Mouse (Mus musculus) CD4-positive helper T cell, adult 2 months (primary cell): Measurements from ENCODE around the gene Dnaaf3.

ENCODE experiments used
- DNase-seq: peaks from one replicate; pipeline ENCODE4 v3.0.0-alpha.2; 2012; ENCODE audit warnings: low read depth, missing footprints, low spot score

Dnaaf3 gene

GRCm38 (mm10) chr7:4522292-4522691, 10.0 kb downstream of the Dnaaf3 start:
- DNase-seq = no peak

- no peak for DNase-seq
Observed at GRCm38 (mm10) chr7:4521231-4522003, 10.8 kb downstream of the Dnaaf3 start.

DNA sequence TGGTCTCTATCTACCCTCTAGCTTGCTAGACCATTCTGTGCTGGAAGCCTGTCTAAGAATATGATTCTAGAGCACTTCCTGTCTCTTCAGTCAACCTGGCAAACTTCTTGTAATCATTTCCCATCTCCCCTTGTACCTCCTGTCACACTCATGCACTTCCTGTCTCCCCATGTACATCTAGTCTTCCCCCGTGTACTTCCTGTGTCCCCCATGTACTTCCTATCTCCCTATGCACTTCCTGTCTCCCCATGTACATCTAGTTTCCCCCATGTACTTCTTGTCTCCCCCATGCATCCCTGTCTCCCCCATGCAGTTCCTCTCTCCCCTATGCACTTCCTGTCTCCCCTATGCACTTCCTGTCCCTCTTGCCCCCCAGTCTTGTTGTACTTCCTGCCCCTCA, 13.8 kb downstream of the Dnaaf3 start:
- DNase-seq = peak; percentile 39

GRCm38 (mm10) chr7:4516332-4517050, 15.8 kb downstream of the Dnaaf3 start, which contains the start of gene Tnnt1:
Gene Tnnt1, minus strand, starts transcription at chr7:4516382.
- DNase-seq = no peak

DNA sequence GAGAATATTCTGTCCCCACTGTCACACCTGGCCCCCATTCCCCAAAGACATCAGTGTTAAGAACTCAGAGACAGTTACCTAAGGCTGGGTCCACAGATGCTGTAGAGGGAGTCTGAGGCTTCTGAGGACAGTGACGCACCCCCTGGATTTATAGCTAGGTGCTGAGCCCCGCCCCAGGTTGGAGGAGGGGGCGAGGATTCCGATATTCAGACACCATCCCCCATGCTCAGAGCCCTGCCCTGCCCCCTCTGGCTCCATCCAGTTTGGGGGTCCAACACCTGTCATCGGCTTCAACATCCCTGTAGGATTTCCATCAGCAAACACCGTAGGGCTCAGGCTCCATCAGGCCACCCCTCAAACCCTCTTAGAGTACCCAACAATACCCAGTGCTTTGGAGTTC, 16.4 kb downstream of the Dnaaf3 start:
- DNase-seq = no peak

GRCm38 (mm10) chr7:4513829-4514712, 18.2 kb downstream of the Dnaaf3 start:
- no peak for DNase-seq

- peak; percentile 70 for DNase-seq
Observed at GRCm38 (mm10) chr7:4513236-4513635, 19.0 kb downstream of the Dnaaf3 start.

DNA sequence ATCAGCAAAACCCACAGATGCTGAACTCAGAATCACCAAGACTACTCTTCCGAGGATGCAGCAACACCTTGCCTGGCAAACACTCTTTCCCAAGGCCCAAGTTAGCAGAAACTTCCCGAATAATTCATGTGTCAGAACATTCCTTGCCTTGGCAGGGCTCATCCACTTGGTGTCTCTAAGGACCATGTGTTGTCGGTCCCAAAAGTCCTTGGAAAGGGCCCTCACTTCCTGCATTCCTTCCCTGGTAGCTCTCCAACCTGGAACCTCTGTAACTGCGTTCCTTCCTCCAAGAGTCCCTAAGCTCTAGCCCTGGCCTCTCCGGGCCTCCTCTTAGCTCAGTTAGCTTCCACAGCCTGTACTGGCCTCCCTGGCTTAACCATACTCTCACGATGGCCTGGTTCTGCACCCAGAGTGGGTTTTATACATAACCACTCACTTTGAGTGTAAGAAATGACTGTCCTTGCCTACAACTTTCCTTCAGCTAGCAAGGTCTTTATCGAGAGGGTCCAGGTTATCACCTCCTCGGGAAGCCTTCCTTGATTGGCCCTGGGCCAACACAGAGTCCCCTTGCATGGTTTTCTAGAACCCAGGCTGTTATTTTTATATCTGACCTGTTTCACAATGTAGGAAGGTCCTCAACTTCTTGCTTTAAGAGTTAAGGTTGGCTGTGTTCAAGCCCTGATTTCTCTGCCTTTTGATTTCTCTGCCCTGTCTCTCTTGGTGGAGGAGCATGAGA, 20.6 kb downstream of the Dnaaf3 start:
- no peak for DNase-seq

GRCm38 (mm10) chr7:4509863-4510608, 22.2 kb downstream of the Dnaaf3 start:
- peak; percentile 82 for DNase-seq

DNA sequence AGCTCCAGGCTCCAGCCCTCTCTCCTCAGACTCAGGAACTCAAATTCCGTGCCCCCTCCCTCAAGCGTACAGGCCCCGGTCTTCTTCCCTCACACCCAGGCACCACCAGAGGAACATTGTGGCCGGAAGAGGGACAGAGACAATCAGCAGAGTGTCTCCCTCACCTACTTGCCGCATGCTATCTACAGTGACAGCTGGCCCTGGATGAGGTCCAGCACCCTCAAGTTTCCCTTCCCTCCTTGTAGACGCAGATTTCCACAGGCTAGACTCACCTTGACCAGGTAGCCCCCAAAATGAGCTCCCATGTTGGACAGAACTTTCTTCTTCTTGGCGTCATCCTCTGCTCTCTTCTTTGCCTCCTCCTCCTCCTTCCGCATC, 23.5 kb downstream of the Dnaaf3 start:
- no peak for DNase-seq

GRCm38 (mm10) chr7:4508062-4508738, 24.1 kb downstream of the Dnaaf3 start:
- peak; percentile 24 for DNase-seq

- DNase-seq = no peak
Observed at GRCm38 (mm10) chr7:4507220-4507619, 25.0 kb downstream of the Dnaaf3 start.

DNA sequence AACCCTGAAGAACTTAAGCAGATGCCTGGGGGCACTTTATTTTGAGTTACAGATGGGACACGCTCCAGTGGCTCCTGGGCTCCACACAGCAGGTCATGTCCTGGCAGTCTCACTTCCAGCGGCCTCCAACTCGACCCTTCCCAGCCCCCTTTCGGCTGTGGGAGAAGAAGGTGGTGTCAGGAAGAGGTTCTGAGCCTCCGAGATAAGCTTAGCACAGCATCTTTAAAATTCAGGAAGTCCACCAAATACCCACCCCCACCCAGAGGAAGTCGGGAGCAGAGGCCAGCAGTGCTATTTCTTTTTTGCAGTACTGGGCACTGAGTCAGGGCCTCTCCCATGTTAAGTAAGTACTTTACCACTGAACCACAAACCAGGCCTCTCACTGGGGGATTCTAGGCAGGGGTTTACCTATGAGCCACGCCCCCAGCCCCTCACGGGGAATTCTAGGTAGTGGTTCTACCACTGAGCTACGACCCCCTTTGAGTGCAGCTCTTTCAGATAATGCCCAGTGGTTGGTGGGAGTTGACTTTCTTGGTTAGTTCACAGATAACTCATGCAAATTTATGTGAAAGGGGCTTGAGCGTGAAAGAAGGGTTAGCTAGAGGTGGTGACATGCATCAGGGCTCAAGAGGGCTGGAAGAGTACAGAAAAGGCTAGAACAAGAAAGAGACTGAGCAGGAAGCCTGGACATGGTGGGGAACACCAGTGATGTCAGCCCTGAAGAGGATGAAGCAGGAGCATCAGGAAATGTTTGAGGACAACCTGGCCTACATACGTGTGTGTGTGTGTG, 27.4 kb downstream of the Dnaaf3 start:
- DNase-seq = no peak

DNA sequence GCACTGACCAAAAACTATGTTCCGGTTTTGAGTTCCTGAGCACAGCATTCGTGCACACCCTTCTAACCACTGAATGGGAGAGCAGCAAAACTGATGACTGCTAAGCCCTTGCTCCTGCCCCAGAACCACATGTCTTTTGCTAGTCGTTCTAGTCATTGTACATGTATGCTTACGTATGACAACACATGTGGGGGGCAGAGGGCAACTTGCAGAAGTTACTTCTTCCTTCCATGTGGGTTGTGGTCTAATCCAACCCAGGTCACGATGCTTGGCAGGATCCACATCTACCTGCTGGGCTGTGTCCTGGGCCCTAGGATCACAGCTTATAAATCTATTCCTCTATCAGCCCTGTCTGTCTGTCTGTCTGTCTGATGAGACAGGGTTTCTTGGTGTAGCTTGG, 28.4 kb downstream of the Dnaaf3 start:
- no peak for DNase-seq

DNA sequence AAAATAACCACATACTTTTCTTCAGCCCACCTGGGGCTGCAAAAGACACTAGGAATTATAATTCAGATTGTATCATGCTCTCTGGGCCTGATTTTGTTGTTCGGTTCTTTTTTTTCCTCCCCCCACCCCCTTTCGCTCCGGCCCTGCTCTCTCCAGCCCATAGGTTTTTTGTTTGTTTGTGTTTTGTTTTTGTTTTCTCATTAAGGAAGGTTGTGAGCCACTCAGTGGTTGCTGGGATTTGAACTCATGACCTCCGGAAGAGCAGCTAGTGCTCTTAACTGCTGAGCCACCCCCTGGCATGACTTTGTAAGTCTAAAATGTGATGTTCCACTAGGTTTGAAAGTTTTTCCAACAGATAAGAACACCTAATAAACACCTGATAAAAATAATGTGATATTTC, 29.2 kb downstream of the Dnaaf3 start:
- no peak for DNase-seq

DNA sequence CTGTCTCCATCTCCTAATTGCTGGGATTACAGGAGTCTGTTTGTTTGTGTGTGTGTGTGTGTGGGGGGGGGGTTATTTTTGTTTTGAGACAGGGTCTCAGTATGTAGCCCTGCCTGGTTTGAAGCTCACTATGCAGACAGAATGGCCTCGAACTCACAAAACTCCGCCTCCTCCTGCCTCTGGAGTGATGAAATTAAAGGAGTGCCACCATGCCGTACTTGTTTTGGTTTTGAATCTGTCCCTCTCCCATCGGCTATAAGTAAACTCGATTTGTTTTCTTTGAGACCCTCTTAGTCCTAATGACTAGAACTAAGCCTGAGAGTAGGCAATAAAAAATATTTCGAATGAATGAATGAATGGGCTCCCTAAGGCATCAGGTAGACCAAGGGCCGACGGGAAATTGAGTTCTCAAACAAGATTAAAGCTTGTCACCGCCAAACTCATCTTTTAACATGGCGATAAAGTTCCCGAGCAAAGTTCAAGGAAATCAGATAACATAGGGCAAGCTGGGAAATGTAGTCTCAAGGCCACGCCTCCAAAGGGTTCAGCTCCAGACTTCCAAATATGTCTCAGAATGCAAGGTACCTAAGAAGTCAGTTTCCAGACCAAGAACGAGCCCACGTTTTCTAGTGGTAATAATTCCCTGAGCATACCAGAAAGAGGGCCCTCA, 29.7 kb downstream of the Dnaaf3 start:
- DNase-seq = peak; percentile 19

DNA sequence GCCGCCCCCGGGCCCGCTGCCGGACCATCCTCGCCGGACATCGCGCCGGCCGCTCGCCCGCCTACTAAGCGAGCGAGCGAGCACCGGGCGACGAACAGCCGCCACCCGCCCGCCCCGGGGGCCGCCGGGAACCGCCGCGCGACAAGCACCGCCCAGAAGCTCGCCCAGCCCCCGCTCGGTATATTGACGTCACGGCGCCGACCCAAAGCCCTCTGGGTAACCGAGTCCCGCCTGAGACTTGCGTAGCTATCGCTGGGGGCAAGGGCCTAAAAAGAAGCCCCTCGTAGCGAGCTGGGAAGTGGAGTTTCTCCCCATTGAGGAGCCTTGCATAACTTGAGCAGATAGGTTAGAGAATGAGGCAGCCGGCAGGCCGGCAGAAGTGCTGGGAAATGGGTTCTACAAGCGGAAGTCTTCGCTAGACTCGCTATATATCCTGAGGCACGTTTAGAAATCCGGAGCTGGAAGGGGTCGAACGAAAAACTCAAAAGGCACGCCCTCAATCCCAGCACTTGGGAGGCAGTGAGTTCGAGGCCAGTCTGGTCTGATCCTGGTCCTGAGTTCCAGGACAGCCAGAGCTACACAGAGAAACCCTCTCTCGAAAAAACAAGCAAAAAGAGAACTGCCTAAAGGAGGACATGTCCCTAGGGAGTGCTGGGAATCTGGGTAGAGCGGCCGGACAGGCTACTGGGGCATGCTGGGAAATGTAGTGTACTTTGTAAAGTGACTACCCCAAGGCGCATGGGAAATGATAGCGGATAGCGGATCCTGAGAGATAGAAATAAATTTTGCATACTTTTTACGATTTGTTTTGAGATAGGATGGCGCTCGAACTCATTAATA, 30.5 kb downstream of the Dnaaf3 start, which contains the start of gene Ppp1r12c:
Gene Ppp1r12c, minus strand, starts transcription at position 123 of the 840 bp plus-strand sequence.
- DNase-seq = peak; percentile 92
